Mouse (Mus musculus) lung, postnatal 36 days (tissue): ENCODE measurements around the gene Has3.
"Not testable (repeated sequence)": the region's sequence is repeated elsewhere in the genome, so short reads cannot be mapped to it uniquely, and the experiment has no call there.

Experiments used
- DNase-seq: peaks from one replicate; pipeline ENCODE4 v3.0.0; 2022; ENCODE audit warnings: mixed read lengths

Has3 gene

DNA sequence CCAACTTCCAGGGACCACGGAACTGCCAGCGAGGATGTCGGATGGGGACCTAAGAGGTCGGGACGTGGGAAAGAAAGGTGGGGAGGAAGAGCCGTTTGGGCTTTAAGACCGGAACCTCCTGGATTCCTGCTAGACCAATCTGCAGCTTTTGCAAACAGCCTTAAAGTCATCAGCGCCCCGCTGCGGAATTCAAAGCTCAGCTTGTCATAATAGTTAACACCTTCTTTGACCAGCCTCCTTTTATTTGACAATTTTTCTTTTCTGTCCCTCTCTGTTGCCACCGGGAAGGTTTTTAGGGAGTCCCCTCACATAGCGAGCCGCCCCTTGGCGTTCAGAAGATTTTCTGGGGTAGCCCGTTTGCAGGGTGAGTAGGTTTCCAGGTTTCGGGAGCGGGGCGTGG, at the start of gene Has3:
TSS of gene Has3 (plus strand) at position 192 of the 400 bp plus-strand sequence.
- peak; percentile 32 for DNase-seq

DNA sequence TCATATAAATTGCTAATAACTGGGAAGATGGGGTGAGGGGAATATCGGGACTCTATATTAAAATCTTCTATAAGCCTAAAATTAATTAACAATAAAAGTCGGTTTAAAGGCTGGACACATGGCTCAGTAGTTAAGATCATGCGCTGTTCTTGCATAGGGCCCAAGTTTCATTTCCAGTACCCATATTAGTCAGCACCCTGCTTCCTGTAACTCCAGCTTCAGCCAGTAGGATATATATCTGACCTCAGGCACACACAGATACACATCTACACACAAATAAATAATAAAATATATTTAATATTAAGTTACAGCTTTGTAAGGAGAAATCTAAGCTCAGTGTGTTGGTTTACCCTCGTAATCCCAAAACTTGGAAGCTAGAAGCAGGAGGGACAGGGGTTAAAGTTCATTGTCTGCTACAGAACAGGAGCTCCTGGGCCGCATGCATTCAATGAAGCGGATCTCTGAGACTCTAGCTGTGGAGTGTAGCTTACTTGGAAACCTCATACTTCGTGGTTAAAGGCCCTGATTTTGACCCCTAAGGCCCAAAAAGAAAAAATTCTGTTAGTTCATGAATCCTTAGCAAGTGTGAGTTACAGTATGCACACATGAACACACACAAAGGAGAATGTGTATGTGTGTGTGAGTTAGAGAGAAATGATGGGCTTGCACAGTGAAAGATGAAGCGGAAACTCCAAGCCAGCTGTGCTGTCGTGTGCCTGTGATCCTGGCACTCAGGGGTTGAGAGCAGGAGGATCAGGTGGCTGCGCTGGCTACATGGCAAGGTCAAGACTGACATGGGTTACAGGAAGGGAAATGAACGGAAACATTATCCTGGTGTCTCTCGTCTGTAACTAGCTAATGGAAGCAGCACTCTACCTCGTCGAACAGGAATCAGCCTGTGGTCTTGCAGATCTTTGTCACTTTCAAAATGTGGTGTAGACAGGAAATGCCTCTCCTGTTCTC, 49.2 kb upstream of the Has3 start:
- DNase-seq: no peak

DNA sequence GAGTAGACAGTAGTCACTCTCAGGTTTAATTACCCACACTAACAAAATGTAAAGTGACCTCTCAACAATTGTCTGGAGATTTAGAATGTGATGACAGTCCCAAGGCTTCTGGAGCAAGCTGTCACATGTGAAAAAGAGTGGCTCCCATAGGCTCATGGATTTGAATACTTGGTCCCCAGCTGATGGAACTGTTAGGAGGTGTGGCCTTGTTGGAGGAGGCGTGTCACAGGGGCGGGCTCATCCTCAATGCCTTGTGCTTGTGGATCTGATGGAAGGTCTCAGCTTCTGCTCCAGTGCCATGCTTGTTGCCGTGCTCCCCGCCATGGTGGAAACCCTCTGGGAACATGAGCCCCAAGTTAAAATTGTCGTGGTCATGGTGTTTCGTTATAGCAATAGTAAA, 41.1 kb upstream of the Has3 start:
- no peak for DNase-seq

DNA sequence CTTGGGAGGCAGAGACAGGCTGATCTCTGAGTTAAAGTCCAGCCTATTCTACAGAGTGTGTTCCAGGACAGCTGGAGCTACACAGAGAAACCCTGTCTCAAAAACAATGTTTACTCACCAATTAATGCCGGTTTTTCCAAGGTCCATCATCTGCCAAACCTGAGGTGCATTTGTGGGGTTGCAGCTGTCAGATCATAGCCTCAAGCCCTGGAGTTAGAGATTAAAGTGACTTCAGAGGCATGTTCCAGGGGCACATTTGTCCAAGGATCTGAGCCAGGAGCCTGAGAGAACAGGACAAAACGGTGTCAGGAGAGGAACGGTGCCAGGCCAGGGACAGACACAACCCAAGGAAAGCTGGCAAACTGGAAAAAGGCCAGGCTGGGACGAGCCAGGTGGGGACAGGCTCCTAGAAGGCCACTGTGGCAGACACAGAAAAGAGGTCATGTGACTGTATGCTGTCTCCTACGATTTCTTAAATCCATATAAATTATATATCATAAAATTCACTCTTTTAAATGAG, 40.5 kb upstream of the Has3 start:
- peak; percentile 9 for DNase-seq

DNA sequence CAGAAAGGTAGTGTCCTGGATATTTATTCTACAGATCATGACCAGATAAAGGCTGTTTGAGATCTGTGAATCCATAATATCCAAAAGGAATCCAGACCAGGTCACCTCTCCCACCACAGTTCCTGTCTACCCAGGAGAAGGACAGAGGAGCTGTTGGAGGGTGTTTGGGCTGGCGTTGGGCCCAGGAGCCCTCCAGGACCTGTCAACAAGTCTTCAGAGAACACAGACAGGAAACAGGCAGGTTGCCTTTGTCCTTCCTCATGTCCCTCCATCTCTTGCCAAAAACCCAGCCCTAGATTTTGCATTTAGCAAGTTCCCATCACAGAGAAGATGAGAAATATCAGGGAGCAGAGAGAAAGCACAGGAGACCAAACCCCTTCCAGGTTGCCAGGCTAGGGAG, 35.1 kb upstream of the Has3 start:
- no peak for DNase-seq

DNA sequence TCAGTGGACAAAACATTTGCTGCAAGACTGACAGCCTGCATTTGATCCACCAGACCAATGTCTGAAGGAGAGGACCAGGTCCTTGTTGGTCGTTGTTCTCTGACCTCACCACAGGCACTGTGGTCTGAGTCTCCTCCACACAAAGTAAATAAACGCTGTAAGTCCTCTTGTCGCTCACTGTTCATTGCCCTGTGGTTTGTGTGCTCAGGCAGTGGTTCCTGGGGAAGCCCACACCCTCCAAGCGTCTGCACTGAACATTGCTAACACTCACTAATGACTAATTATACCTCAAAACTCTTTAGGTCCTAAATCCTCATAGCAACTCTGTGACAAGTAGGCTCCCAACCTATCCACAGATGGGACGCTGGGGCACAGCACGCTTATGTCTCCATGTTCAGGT, 33.5 kb upstream of the Has3 start:
- DNase-seq: no peak

DNA sequence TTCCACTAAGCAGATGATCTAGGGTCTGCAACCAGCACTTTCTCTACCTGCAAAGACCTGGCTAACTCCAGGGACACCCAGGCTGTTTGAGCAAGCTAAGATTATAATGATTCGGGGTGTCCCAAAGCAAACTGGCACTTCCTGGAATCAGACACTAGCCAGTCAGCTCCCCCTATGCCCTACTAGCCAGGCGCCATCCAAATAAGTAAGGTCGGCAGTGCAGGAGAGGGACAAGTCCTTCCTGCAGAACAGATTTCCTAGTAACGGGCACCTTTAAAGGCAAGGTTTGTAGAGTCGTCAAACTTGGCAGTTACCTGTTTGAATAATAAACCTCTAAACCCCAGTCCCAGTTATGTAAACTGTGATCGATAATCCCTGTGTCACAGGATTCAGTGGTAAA, 31.2 kb upstream of the Has3 start:
- DNase-seq: no peak

DNA sequence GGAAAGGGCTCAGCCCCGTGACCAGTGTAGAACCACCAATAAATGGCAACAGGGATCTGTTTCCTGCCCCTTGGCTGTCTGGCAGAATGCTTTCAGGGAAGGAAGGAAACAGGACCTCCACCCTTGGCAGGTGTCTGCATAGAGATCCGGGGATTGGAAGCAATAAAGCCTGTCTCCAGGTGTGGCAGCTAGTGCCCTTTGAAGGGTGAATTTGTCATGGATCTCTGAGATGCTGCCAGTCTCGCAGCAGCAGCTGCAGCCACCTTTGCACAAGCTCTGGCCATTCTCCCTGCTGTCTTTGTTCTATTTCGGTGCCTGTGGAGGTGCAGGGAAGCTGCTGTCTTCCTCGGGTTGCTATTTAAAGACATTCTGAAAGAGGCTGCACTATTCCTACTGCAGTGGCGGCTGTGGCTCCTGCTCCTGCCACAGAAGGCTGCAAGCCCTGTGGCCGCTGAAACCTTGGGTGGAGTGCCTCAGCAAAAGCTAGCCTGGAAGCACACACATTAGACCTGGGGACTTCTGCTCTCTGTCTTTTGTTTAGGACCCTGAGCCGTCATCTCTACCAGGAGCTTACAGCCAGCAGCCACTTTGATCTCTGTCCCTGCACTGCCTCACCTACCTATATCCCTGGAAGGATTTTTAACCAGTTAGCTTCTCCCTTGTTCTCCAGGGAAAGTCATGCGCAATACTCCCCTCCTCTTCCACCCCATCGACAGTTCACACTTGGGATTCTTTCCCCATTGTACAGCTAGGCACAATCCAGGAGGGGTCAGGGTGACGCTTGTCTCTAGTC, 30.6 kb upstream of the Has3 start:
- DNase-seq: peak; percentile 10

DNA sequence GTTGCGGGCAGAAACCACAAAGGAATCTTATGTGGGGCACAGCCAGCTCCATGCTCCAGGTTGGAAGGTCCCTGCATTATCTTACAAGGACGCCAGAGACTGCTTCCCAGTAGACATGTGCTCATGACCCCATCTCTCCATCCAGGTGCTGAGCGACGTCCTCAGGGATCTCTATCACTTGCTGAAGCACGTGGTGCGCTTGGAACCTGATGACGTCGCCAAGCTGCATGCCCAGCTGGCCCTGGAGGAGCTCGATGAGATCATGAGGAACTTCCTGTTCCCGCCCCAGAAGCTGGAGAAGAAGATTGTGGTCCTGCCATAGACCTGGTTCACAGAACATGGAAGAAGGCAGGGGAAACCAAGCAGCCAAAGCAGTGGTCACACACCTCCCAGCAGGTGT, 20.0 kb upstream of the Has3 start:
- DNase-seq: no peak

DNA sequence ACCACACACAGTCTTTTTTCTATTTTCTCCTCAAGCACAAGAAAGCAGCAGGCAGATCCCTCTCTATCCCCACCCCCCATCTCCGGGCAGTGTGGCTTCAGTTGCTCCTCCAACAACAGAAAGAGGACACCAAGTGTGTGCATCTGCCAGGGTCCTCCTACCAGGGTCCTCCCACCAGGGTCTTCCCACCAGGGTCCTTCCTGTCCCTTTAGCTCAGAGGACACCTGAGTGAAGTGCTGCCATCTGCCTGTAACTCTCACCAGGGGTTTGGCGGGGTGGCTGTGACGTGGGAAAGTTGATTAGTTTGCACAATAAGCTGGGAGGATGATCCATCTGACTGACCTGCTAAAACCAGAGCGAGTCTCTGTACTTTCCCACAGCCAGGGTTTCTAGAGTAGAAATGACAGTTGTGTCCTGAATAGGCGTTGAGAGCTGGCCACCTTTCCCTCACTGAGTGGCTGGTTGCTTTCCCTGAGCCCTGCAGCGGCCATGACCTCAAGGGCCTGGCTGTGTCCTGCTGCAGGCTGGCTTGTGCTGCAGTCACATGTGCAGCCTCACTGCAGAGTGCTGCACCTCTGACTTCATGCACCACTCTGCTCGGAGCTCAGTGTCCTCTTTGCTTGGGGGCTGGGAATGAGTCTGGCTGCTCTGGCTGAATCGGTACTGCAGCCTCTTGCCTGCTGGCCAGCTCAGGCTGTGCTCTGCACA, 15.4 kb upstream of the Has3 start:
- no peak for DNase-seq

DNA sequence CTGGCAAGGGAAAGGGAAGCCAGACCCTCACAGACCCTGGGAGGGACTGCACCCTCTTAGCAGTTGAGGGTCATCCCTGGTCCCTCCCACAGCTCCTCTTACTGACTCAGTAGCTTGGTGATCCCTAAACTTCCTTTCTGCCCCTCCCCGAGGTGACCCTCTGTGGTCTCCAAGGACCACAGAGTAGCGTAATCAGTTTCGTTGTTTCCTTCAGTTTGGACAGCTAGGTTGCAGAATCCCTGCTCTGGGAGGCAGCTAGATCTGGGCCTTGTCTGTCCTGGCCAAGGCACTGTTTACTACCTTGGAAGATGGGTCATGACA, 14.8 kb upstream of the Has3 start:
- DNase-seq: no peak

DNA sequence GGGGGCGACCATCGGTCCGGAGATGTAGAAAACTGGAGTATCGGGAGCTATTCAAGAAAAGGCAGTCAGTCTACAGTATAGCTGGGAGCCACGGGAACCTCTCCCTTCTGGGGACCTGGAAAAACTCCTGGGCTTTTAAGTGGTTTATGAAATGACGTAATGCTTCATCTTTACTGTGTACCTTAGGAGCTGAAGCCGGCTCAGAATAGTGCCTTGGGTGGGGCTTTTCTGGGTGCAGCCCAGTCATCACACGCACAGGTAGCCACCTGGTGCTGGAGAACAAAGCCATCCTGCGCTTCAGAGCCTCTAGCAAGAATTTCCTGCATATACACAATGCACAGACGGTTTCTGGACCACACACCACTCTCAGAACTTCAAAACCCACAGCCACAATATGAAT, 7.2 kb upstream of the Has3 start:
- no peak for DNase-seq

DNA sequence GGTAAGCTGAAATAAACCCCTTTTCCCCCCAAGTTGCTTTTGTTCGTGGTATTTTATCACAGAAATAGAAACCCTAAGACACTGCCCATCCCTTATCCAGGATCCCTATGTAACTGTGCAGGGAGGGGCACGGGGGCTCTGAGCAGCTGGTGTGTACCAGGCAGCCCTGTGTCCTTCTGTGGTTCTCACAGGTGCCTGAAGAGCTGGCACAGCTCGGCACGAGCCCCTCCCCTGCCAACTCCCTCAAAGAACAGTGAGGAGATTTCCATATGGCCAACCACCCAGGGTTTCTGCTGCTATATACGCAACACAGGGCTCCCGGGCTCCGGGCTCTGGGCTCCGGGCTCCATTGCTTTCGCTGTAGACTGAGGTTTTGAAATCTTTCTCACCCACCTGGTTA, 4.7 kb upstream of the Has3 start:
- no peak for DNase-seq

DNA sequence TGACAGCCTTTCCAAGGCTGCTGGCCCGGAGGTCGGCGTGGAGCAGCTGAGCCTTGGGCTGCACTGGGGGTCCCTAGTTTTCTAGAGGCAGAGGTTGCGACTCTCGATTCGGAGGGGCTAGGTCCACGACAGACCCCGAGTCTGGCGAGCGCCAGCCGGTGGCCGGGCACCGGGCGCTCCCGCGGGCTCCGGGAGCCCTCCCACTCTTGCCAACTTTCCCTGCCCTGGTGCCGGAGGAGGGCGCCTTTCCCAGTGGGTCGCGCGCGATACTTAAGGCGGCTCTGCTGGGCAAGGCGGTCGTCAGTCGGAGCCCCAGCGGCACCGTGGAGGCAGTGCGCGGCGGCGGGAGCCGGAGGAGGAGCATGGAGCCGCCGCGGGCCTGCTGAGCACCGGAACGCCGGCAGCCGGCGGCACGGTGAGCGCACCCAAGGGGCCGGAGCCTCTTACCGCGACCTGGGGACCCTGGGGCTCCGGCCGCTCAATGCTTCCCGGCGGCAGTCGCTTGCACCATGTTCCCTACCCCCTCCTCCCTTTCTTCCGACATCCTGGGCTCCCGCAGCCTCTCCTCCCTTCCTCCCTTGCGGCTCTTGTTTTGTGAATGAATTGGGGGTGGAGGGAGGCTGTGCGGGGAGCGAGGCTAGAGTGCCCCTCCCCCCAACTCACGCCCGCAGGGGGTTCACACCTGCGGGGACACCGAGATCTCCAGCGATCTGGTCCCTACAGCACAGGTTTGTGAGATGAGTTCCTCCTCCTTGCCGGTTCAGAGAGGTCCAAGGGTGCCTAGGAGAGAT, 690 bp downstream of the Has3 start:
- peak; percentile 64 for DNase-seq

DNA sequence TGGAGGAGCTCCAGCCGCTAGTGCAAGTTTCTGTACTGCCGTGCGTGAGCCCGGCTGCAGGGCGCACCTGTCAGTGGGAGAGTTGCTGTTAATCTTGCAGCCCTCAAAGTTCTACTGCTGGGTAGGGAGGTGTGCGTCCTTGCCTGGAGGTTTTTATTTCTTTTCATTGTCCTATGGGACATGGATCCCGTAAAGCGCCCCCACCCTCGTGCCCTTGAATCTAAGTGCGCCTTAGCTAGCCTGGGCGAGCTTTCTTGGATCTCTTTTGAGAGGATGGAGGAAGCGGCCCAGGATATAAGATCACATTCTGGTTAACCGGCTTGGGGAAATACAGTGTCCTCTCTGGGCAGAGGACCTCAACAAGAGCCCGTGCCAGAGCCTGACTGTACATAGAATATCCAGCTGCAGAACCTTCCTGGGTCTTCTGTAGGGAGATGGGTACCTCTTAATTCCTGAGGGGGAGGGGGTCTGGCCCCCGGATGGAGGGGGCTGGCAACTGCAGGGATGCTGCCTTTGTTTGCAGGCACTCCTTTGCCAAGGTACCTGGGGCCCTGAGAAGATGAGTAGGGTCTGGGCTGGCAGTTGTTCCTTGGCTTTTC, 1.4 kb downstream of the Has3 start:
- no peak for DNase-seq

DNA sequence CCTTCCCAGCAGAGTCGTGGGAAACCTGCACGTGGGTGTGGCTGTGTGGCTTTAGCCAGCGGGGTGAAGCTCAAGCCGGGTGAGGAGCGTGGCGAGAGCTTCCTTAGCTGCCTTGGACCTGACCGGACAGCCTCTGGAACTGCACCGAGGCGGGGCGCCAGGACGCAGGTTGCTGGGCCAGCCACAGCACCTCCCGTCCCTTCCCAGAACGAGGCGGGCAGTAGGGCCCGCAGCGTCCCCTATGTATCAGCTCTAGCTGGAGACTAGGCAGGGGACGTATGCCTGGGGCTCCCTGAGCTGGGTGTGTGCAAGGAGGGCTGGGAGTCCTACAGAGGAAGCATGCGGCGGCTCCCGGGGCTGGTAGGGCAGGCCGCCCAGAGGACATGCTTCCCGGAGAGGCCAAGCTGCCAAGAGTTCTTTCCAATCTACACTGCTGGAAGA, 1.9 kb downstream of the Has3 start:
- DNase-seq: peak; percentile 62

DNA sequence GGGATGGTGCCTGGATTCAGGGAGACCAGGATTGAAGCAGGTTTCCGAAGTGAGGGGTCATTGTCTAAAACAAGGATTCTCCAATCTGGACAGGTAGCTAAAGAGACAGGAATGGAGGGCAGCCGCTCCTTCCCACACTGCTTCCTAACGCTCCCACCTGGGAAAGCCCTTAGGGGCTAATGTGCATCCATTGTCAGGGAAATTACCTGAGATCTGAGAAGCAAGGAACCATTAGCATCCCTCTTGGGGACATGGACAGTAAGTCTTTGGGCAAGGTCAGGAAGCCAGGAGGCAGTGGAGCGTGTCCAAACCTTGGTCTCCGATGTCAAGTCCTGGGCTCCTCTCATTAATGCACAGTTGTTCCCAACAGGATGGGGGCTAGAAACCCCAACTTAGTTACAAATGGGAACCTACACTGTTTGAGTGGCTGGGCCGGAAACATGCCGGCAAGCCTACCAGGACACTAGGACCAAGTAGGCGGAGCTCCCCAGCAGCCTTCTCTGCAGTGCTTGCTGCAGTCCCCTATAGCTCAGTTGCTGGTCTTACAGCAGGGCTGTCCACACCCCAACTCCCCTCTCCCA, 2.5 kb downstream of the Has3 start:
- no peak for DNase-seq

DNA sequence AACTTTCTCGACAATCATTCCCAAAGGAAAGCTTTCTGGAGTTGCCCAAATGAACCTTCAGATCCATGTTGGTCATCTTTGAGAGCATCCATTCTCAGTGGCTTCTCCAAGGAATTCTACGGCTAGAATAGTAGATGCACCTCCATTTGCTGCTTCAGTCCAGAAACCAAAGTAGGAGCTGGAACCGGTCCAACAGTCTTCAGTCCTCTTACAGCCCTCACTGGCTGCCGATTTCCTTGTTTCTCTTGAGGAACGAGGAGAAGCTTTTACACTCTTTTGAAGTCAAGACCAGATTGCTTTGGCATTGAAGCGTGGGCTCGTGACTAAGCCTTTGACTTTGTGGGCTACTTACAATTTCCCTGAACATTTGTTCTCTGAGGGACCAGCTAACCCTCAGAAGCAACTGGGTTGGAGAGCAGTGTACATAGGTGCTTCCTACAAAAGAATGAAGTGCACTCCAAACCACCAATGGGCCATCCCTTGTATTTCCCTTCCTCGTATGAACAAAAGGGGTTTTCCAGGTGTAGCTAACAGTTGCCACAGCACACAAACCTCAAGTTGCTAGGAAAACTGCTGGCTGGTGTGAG, 10.2 kb downstream of the Has3 start:
- DNase-seq: peak; percentile 69

DNA sequence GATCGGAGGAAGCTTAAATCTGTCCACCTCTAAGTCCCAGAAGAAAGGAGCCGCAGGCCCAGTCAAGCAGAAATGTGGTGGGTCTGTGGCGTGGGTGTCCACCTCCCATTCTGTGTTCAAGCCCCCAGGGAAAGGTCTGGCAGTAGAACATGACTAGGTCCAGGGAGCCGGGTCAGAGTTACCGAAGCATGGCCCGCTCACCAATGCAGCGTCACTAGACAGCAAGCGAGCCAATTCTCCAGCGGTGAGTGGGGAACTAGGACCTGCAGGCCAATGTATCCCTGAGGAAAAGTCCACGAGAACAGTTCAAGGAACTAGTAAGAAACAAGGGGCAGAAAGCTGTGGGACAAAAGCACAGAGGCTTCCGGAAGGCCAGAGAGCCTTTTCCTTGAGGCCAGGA, 14.1 kb downstream of the Has3 start:
- not testable (repeated sequence) for DNase-seq

DNA sequence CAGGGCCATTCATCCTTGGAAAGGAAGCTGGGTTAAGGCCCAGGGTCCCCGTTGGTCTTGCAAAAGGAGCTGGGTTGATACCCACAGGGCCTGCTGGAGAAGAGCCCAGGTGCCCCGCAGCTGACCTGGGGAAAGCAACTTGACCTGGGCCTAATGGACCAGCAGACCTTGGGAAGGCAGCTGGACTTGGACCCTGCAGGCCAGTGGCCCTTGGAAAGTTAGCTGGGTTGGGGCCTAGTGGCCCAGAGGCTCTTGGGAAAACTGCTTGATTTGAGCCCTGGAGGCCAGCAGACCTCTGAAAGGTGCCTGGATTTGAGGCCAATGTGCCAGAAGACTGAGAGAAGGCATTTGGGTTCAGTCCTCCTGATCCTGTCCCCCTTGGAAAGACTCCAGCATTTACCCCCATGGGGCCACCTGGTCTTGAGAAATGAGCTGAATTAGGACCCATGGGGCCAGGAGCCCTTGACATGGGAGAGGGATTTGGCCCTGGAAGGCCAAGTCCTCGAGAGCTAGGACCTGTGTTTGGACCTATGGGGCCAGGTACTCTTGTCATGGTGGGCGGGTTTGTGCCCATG, 14.9 kb downstream of the Has3 start:
- not testable (repeated sequence) for DNase-seq
